Comparison of ENCODE assay signal across 20 mouse cellular contexts in genomic region chr2:177283701-177284100, GRCm38 (mm10). TPM values are rescaled to one million over a fixed set of nuclear protein-coding genes. Genes with fewer than 3 reads are reported as not detected.
"Had no signal": no experiment of that assay in that cellular context is flagged by ENCODE, and none has a peak within 500 bp of the region (broad histone marks: within the 10 kb centered on the region; RNA-seq: fewer than 3 reads in every experiment).

No protein-coding gene starts in this region.

RNA-seq across cellular contexts. Expression of gene Gm14409, which starts 16.9 kb away (rescaled TPM):
- total RNA-seq: granulocyte monocyte progenitor cell, adult 5-6 weeks; hematopoietic stem cell, adult 5-6 weeks had no signal
- polyA plus RNA-seq: heart, adult 2 months; heart, embryonic 11.5 days; heart, embryonic 13.5 days; heart, embryonic 15.5 days; heart, postnatal 0 days; hindbrain, embryonic 11.5 days; hindbrain, embryonic 13.5 days; hindbrain, embryonic 15.5 days; intestine, embryonic 15.5 days; intestine, postnatal 0 days; kidney, embryonic 14.5 days; kidney, embryonic 16.5 days; limb, embryonic 10.5 days; limb, embryonic 12.5 days; limb, embryonic 14.5 days; liver, embryonic 11.5 days; liver, embryonic 13.5 days had no signal

RNA-seq across cellular contexts. Expression of gene Gm14412, which starts 40.4 kb away (rescaled TPM):
- total RNA-seq: hematopoietic stem cell, adult 5-6 weeks had no signal
- polyA plus RNA-seq: hindbrain, embryonic 11.5 days; inflammation-experienced regulatory T-cells, adult 6 months; intestine, postnatal 0 days; liver, embryonic 13.5 days had no signal
